Mouse (Mus musculus): Measurements from ENCODE around the gene Reln.

Reln gene

DNA sequence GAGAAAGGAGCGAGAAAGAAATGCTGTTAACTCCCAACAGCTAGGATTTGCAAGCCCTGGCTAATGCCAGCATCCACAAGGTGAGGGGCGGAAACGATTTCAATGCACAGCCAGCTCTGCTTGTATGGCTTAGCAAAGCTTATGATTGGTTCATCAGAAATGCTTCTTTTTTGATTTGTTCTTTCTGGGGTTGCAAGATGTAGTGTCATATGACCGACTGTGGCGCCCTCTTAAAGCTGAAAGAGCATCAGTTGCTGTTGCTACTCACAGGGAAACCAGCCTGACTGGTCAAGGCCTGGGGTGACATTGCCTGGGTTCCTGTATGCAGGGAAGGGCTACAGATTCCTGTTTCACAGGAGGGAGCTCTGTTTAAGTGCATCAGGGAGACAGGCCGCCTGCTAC is 478.2 kb downstream of the Reln start:
- H3K27me3 ChIP-seq (ENCODE audit: insufficient read depth, low read length) = peaks cover 7% of the 10 kb centered on the region; the same call in 1 of the 2 replicates
- no peak overlapping the region for H3K4me3 ChIP-seq (replicated peaks; ENCODE audit: low read length)
- TF ChIP-seq POU5F1 (IDR thresholded peaks at IDR 0.05; ENCODE audit: borderline replicate concordance, low read length) = no peak
- TF ChIP-seq NANOG (IDR thresholded peaks at IDR 0.05; ENCODE audit: borderline replicate concordance, low read length) = no peak
- TF ChIP-seq CTCF (conservative IDR thresholded peaks at IDR 0.05; ENCODE audit: low read length) = no peak
- H3K4me1 ChIP-seq (replicated peaks; ENCODE audit: low read depth, low read length) = peaks cover 23% of the 10 kb centered on the region
- no peaks in the 10 kb centered on the region for H3K36me3 ChIP-seq (ENCODE audit: insufficient read depth, low read length)
- no peaks in the 10 kb centered on the region for H3K9me3 ChIP-seq (ENCODE audit: low read length)

DNA sequence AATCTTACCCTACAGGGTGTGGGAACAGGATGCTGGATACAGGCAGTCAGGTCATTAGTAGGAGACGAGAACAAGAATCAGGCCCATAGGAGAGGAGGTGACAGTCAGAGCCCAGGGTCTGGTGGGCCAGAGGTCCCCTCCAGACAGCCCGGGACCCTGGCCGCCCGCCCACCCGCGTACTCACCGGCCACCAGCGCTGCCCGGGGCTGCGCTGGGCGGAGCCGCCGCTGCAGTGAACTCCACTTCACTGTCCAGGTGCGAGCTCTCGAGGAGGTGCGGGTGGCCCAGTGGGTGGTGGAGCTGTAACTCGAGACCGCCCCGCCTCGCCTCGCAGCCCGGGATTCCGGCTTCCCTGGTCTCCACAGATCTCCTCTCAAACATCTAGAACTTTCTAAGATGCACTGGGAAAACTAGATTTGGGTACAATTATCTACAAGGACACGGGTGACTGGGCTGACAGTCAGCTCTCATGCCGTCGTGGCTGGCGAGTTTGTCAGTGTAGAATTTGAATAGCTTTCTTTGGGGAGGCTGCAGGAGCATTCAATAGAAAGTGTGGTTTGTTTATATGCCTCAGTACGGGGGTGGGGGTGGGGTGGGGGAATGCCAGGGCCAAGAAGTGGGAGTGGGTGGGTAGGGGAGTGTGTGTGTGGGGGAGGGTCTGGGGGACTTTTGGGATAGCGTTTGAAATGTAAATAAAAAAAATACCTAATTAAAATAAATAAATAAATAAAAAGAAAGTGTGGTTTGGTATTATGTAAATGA is 479.0 kb downstream of the Reln start, which contains the start of gene Slc26a5:
Gene Slc26a5, minus strand, starts transcription at position 259 of the 762 bp plus-strand sequence.
- Histone ChIP-seq H3K9me3 (ENCODE audit: low read length) (no peaks in the 10 kb centered on the region), H3K4me3 (replicated peaks; ENCODE audit: low read length) (peak within 1 kb of the TSS; percentile 66), H3K4me1 (replicated peaks; ENCODE audit: low read depth, low read length) (peaks cover 23% of the 10 kb centered on the region), H3K36me3 (ENCODE audit: insufficient read depth, low read length) (no peaks in the 10 kb centered on the region), H3K27me3 (ENCODE audit: insufficient read depth, low read length) (peaks cover 7% of the 10 kb centered on the region; the same call in 1 of the 2 replicates)
- no peak for TF ChIP-seq CTCF (conservative IDR thresholded peaks at IDR 0.05; ENCODE audit: low read length)
- no peak for TF ChIP-seq NANOG (IDR thresholded peaks at IDR 0.05; ENCODE audit: borderline replicate concordance, low read length)
- TF ChIP-seq POU5F1 (IDR thresholded peaks at IDR 0.05; ENCODE audit: borderline replicate concordance, low read length) = no peak

DNA sequence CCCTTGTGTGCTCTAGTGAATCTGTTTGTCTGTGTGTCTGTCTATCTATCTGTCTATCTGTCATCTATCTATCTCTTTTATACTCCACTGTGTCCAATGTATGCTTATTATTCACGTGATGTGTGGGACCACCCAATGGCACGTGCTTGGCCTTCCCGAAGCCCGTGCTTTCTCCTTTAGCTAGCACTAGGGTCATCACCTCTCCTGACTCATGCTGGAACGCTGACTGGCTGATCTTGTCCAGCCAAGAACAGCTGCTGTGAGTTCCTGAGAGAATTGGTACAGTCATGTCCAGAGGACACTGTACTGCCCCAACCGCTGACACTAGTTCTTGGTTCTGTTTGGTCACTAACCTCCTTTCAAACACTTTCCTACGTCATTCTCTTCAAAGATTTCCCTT is 485.8 kb downstream of the Reln start:
- H3K27me3 ChIP-seq (ENCODE audit: insufficient read depth, low read length) = peaks cover 2% of the 10 kb centered on the region; the same call in 1 of the 2 replicates
- no peaks in the 10 kb centered on the region for H3K36me3 ChIP-seq (ENCODE audit: insufficient read depth, low read length)
- H3K4me3 ChIP-seq (replicated peaks; ENCODE audit: low read length) = no peak overlapping the region
- TF ChIP-seq CTCF (conservative IDR thresholded peaks at IDR 0.05; ENCODE audit: low read length) (no peak), NANOG (IDR thresholded peaks at IDR 0.05; ENCODE audit: borderline replicate concordance, low read length) (no peak), POU5F1 (IDR thresholded peaks at IDR 0.05; ENCODE audit: borderline replicate concordance, low read length) (no peak)
- no peaks in the 10 kb centered on the region for H3K9me3 ChIP-seq (ENCODE audit: low read length)
- no peaks in the 10 kb centered on the region for H3K4me1 ChIP-seq (replicated peaks; ENCODE audit: low read depth, low read length)

DNA sequence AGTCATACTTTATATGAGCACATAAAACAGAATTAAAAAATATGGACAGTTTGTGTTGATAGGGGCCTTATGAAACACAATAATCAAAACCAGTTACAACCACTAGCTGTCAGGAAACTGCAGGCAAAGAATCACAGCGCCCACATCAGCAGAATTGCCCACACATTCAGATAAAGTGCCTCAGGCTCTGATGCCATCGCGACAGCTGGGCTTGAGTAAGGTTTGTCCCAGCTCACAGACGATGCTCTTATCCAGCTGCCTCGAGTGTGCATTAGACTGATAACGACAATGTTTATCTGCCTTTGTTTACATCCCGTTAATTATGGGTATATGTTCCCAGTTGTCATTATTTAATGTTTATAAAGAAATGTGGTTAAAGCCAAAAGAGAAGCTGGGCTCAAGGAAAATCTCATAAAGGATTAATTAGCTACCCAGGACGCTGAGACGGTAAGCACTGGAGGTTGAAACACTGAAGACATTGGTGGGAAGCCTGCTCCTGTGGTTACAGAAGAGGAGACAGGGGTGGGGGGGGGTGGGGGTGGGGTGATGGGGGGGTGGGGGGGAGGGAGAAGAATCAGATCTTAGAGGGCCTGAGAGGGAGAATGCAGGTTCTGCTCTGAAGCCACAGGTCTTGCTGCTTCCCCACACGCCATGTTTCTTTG is 492.7 kb downstream of the Reln start:
- no peaks in the 10 kb centered on the region for H3K9me3 ChIP-seq (ENCODE audit: low read length)
- TF ChIP-seq CTCF (conservative IDR thresholded peaks at IDR 0.05; ENCODE audit: low read length) = no peak
- no peak for TF ChIP-seq POU5F1 (IDR thresholded peaks at IDR 0.05; ENCODE audit: borderline replicate concordance, low read length)
- no peak for TF ChIP-seq NANOG (IDR thresholded peaks at IDR 0.05; ENCODE audit: borderline replicate concordance, low read length)
- H3K36me3 ChIP-seq (ENCODE audit: insufficient read depth, low read length) = no peaks in the 10 kb centered on the region
- 0 out of 2 replicates have a peak, but pooled peaks cover 2% of the 10 kb centered on the region for H3K27me3 ChIP-seq (ENCODE audit: insufficient read depth, low read length)
- H3K4me1 ChIP-seq (replicated peaks; ENCODE audit: low read depth, low read length) = peaks cover 4% of the 10 kb centered on the region
- H3K4me3 ChIP-seq (replicated peaks; ENCODE audit: low read length) = no peak overlapping the region

DNA sequence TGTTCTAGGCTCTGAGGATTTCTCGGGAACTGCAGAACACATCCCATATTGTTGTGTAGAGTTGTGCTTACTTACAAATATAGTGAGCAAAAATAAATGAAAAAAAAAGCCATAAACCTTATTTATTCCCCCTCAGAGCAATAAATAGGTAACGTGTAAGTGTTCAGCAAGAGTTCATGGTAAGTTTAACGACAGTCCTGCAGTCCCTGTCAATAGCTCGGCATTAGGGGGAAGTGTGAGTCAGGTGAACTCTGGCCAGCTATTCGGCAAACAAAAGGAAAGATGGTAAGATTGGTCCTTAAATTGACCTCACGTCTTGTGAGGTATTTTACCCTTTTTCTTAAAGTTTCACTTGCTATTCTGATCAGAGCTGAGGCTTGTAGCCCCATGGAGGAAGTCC is 497.1 kb downstream of the Reln start:
- Histone ChIP-seq H3K27me3 (ENCODE audit: insufficient read depth, low read length) (no peaks in the 10 kb centered on the region), H3K9me3 (ENCODE audit: low read length) (no peaks in the 10 kb centered on the region), H3K36me3 (ENCODE audit: insufficient read depth, low read length) (no peaks in the 10 kb centered on the region), H3K4me3 (replicated peaks; ENCODE audit: low read length) (no peak overlapping the region), H3K4me1 (replicated peaks; ENCODE audit: low read depth, low read length) (peaks cover 4% of the 10 kb centered on the region)
- no peak for TF ChIP-seq POU5F1 (IDR thresholded peaks at IDR 0.05; ENCODE audit: borderline replicate concordance, low read length)
- no peak for TF ChIP-seq CTCF (conservative IDR thresholded peaks at IDR 0.05; ENCODE audit: low read length)
- no peak for TF ChIP-seq NANOG (IDR thresholded peaks at IDR 0.05; ENCODE audit: borderline replicate concordance, low read length)

DNA sequence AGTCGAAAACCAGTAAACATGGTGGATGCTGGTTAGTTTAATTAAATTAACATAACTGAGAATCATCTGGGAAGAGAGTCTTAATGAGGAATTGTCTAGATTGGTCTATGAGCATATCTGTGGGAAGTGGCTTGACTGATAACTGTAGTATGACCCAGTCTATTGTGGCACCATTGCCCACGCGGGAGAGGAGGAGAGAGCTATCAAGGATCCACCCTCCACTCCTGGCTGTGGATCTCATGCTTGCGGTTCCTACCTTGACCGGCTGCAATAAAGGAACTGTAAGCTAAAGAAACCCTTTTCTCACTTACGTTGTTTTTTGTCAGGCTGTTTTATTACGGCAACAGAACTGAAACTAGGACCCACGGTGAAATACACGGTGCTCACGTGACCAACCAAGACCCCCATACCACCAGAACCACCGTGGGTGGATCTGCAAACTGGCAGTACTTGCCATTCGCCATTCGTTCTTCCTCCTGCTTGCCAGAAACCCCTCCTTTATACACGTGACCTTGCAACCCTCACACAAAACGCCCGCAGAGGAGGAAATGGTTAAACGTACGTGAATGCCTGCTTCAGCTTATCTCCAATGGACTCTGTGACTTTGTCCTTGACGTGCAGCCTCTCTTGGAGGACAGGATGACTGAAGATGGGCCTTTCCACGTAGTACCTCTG is 497.7 kb downstream of the Reln start:
- H3K9me3 ChIP-seq (ENCODE audit: low read length) = no peaks in the 10 kb centered on the region
- H3K36me3 ChIP-seq (ENCODE audit: insufficient read depth, low read length) = no peaks in the 10 kb centered on the region
- peaks cover 4% of the 10 kb centered on the region for H3K4me1 ChIP-seq (replicated peaks; ENCODE audit: low read depth, low read length)
- no peaks in the 10 kb centered on the region for H3K27me3 ChIP-seq (ENCODE audit: insufficient read depth, low read length)
- no peak overlapping the region for H3K4me3 ChIP-seq (replicated peaks; ENCODE audit: low read length)
- no peak for TF ChIP-seq CTCF (conservative IDR thresholded peaks at IDR 0.05; ENCODE audit: low read length)
- no peak for TF ChIP-seq POU5F1 (IDR thresholded peaks at IDR 0.05; ENCODE audit: borderline replicate concordance, low read length)
- no peak for TF ChIP-seq NANOG (IDR thresholded peaks at IDR 0.05; ENCODE audit: borderline replicate concordance, low read length)

DNA sequence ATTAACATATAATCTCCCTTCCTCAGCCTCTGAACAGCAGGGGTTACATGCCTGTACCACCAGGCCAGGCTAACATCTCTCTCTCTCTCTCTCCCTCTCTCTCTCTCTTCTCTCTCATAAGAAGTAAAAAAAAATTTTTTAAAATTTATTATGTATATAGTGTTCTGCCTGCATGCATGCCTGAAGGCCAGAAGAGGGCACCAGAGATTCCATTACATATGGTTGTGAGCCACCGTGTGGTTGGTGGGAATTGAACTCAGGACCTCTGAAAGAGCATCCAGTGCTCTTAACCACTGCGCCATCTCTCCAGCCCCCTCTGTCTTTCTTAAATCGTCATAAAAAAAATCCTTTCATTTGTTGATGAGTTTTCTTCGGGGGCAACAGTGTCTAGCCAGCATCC is 499.8 kb downstream of the Reln start:
- TF ChIP-seq NANOG (IDR thresholded peaks at IDR 0.05; ENCODE audit: borderline replicate concordance, low read length) = no peak
- TF ChIP-seq POU5F1 (IDR thresholded peaks at IDR 0.05; ENCODE audit: borderline replicate concordance, low read length) = no peak
- peak; percentile 38 for TF ChIP-seq CTCF (conservative IDR thresholded peaks at IDR 0.05; ENCODE audit: low read length)
- no peak overlapping the region for H3K4me3 ChIP-seq (replicated peaks; ENCODE audit: low read length)
- peaks cover 15% of the 10 kb centered on the region for H3K9me3 ChIP-seq (ENCODE audit: low read length)

More for the DNA sequence above, 499.8 kb downstream of the Reln start:
- H3K36me3 ChIP-seq (ENCODE audit: insufficient read depth, low read length) = no peaks in the 10 kb centered on the region
- H3K4me1 ChIP-seq (replicated peaks; ENCODE audit: low read depth, low read length) = peaks cover 4% of the 10 kb centered on the region
- no peaks in the 10 kb centered on the region for H3K27me3 ChIP-seq (ENCODE audit: insufficient read depth, low read length)
